Mouse (Mus musculus) limb, embryonic 13.5 days (tissue): ENCODE data around the gene Nfkbiz. TPM values are rescaled to one million over a fixed set of nuclear protein-coding genes. Genes with fewer than 3 reads are reported as not detected.
A peak's percentile ranks its signal among the peaks of the same experiment; 100 is the strongest.

Experiments used
- ATAC-seq: fragments of 200-750 bp; cut with Nextera tagmentation; 2 replicates; pipeline ENCODE4 v1.8.0; 2017; ENCODE audit warnings: low read depth, moderate number of reproducible peaks, moderate TSS enrichment; ENCODE audit not compliant: low FRiP score
- H3K27ac ChIP-seq: fragments of 300-500 bp; sonication (generic); 2 replicates; pipeline ENCODE4 v1.5.1; 2015; ENCODE audit warnings: inconsistent platforms, mild to moderate bottlenecking, moderate library complexity
- H3K27me3 ChIP-seq: fragments of 300-500 bp; sonication (generic); 2 replicates; pipeline ENCODE4 v1.6.1; 2015; ENCODE audit warnings: mild to moderate bottlenecking, inconsistent platforms
- H3K36me3 ChIP-seq: fragments of 300-500 bp; sonication (generic); 2 replicates; pipeline ENCODE4 v1.6.1; 2015; ENCODE audit warnings: inconsistent platforms, mild to moderate bottlenecking, moderate library complexity
- H3K4me1 ChIP-seq: fragments of 300-500 bp; sonication (generic); 2 replicates; pipeline ENCODE4 v1.6.1; 2015; ENCODE audit warnings: inconsistent platforms
- H3K4me2 ChIP-seq: fragments of 300-500 bp; sonication (generic); replicated peaks from 2 replicates; pipeline ENCODE4 v1.6.1; 2015; ENCODE audit warnings: inconsistent platforms, mild to moderate bottlenecking, moderate library complexity
- H3K4me3 ChIP-seq: fragments of 300-500 bp; sonication (generic); 2 replicates; pipeline ENCODE4 v1.5.1; 2015; ENCODE audit warnings: moderate library complexity, mild to moderate bottlenecking, inconsistent platforms
- H3K9ac ChIP-seq: fragments of 300-500 bp; sonication (generic); 2 replicates; pipeline ENCODE4 v1.6.1; 2015; ENCODE audit warnings: mild to moderate bottlenecking, inconsistent platforms
- H3K9me3 ChIP-seq: fragments of 300-500 bp; sonication (generic); 2 replicates; pipeline ENCODE4 v1.6.1; 2016; ENCODE audit warnings: inconsistent platforms
- WGBS: fragments of 180-500 bp; shearing (Covaris S2); methylation state at CpG from one replicate; pipeline ENCODE4 v1.1.7; 2015; 5-methylcytosine and 5-hydroxymethylcytosine counted together
- polyA plus RNA-seq: library from polyadenylated mRNA; unstranded; fragments of >200 nt; fragmentation: Nextera tagmentation; extraction: Ambion mirVana; gene quantifications from 2 replicates; pipeline ENCODE4 v1.2.1, GENCODE M21; 2015

The Nfkbiz gene
- polyA plus RNA-seq, 1 experiment from 2014 or later = 4.6 TPM

DNA sequence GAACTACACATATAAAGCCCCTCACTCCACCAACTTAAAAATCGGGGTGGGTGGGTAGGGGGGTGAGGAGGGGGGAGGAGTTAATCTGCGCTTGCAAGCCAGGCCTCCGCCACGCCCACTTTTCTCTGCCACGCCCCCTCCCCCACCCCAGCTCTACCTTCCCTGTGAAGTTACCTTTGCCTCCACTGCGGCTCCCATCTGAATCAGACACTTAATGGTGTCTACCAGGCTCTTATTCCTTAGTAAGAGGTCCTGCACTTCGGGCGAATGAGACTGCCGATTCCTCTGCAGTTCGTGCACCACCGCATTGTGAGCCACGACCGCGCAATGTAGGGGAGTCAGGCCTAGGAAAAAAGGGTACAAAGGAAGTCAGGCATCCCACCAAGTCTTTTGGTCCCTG lies 23.2 kb downstream of the Nfkbiz start:
- peaks cover 70% of the 10 kb centered on the region for H3K36me3 ChIP-seq
- peaks cover 19% of the 10 kb centered on the region for H3K4me1 ChIP-seq
- no peaks in the 10 kb centered on the region for H3K27me3 ChIP-seq
- 87% methylated on average over 14 of the region's 14 CpGs for WGBS
- H3K27ac ChIP-seq = no peak overlapping the region
- no peak overlapping the region for H3K4me2 ChIP-seq
- no peak for ATAC-seq
- no peak overlapping the region for H3K4me3 ChIP-seq
- no peaks in the 10 kb centered on the region for H3K9me3 ChIP-seq
- no peak overlapping the region for H3K9ac ChIP-seq

DNA sequence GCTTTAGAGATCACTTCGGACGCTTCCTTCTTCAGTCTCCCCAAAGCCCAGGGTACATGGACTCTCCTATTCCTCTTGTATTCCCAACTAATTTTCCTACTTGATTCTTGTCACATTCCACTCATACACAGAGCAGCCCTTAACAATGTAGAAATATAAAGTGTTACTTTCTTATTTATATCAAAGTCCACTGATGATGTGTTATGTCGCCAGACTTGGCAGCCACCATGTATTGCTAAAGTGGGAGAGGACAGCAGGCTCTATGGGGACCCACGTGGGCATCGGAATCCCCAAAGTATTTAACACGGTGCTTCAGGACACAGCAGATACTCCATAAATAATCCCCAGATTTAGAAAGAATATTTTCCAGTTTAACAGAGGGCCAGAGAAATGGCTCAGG lies 24.0 kb downstream of the Nfkbiz start:
- Histone ChIP-seq H3K27ac (no peak overlapping the region), H3K36me3 (peaks cover 77% of the 10 kb centered on the region), H3K27me3 (no peaks in the 10 kb centered on the region), H3K4me3 (no peak overlapping the region), H3K4me1 (peaks cover 12% of the 10 kb centered on the region), H3K9me3 (no peaks in the 10 kb centered on the region), H3K9ac (no peak overlapping the region), H3K4me2 (no peak overlapping the region)
- ATAC-seq = no peak
- WGBS = 90% methylated on average over 6 of the region's 6 CpGs

DNA sequence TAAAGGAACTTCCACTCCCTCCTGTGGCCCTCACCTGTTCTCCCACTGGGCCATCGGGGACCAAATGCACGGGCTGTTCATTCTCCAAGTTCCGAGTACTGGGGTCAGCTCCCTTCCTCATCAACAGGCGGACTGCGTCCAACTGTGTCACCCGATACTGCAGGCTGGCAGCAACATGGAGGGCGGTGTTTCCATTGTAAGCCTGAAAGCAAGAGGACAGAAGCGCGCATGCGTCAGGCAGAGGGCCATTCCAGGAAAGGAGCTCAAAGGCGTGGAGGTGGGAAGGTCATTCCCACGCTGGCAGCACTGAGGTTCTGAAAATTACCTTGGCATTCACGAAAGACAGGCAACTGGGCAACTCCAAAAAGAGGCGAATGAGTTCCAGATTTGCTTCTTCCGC lies 24.8 kb downstream of the Nfkbiz start:
- Histone ChIP-seq H3K4me2 (no peak overlapping the region), H3K4me1 (peaks cover 4% of the 10 kb centered on the region; the same call in 1 of the 2 replicates), H3K4me3 (no peak overlapping the region), H3K27me3 (no peaks in the 10 kb centered on the region), H3K36me3 (peaks cover 77% of the 10 kb centered on the region), H3K27ac (no peak overlapping the region), H3K9me3 (no peaks in the 10 kb centered on the region), H3K9ac (no peak overlapping the region)
- ATAC-seq = no peak
- 81% methylated on average over 15 of the region's 15 CpGs for WGBS

DNA sequence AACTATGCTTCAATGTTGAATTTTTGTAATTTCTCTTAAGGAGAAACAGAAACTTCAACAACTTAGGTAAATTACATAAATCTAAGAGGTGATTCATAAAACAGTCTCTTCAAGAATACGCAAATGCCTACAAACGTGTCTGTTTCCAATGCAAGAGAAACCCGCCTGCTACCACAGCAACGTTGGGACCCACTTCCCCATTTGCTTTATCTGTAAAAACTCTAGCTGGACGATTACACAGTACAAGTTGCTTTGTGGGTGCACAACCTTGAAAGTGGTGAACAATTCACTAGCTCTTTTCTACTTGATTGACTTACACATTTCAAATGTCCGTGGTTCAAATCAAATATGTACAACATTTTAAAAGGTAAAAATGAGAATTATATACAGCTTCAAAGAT lies 26.9 kb downstream of the Nfkbiz start:
- Histone ChIP-seq H3K9me3 (no peaks in the 10 kb centered on the region), H3K4me3 (no peak overlapping the region), H3K27me3 (no peaks in the 10 kb centered on the region), H3K9ac (no peak overlapping the region), H3K27ac (no peak overlapping the region), H3K4me2 (no peak overlapping the region), H3K36me3 (peaks cover 59% of the 10 kb centered on the region), H3K4me1 (0 out of 2 replicates have a peak, but pooled peaks cover 4% of the 10 kb centered on the region)
- ATAC-seq = no peak
- WGBS = 87% methylated on average over 6 of the region's 6 CpGs

DNA sequence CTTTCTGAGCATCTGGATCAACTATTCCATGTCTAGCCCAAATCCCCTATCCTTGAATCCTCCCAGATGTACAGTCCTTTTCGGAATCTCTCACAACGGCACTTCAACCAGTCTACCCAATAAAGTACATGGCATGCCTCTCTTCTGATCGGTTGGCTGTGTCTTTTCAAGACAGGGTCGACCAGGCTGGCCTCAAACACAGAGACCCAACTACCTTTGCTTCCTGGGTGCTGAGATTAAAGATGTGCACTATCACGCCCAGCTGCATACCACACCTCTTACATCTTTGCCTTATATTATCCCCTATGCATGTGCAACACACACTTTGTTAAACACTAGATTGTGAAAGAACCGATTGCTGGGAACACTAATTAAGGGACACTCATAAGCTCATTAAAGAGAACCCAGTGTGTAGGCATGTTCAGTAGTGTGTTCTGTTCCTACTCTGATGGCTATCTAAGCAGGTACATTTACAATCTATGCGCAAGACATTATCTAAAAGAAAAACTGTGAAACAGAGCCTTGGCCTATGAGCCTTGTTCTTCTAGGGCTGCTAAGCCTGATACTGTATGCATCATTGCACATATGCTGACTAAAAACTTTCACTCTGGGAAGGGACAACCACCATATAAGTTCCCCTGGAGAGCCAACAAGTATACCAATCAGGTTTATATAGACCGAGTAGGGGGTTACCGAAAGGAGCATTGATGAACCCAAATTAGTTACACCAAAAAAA lies 28.8 kb downstream of the Nfkbiz start:
- Histone ChIP-seq H3K9me3 (no peaks in the 10 kb centered on the region), H3K9ac (no peak overlapping the region), H3K4me3 (no peak overlapping the region), H3K4me1 (0 out of 2 replicates have a peak, but pooled peaks cover 4% of the 10 kb centered on the region), H3K4me2 (no peak overlapping the region), H3K36me3 (peaks cover 41% of the 10 kb centered on the region), H3K27ac (no peak overlapping the region), H3K27me3 (no peaks in the 10 kb centered on the region)
- whole genome bisulfite sequencing = 91% methylated on average over 9 of the region's 9 CpGs
- no peak for ATAC-seq

DNA sequence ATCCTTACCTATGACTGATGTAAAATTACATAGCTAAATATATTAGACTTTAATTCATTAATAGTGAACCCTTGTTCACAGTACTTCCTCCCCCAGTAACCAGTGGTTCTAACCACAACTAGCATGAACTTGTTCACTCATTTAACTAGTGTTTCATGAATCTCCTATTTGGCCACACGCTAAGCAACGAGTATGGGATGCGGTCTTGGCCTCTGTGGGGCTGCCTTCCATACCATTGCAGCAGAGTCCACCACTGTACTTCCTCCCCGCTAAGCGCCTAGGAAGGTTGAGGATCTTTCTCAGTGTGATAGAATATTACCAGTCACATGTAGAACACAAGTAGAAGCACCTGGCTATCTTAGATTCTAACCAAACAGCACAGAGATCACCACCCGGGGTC lies 29.4 kb downstream of the Nfkbiz start:
- 94% methylated on average over 6 of the region's 6 CpGs for WGBS
- peaks cover 35% of the 10 kb centered on the region for H3K36me3 ChIP-seq
- 0 out of 2 replicates have a peak, but pooled peaks cover 4% of the 10 kb centered on the region for H3K4me1 ChIP-seq
- no peak for ATAC-seq
- H3K4me3 ChIP-seq = no peak overlapping the region
- H3K9me3 ChIP-seq = no peaks in the 10 kb centered on the region
- no peak overlapping the region for H3K27ac ChIP-seq
- H3K9ac ChIP-seq = no peak overlapping the region
- no peak overlapping the region for H3K4me2 ChIP-seq
- no peaks in the 10 kb centered on the region for H3K27me3 ChIP-seq

DNA sequence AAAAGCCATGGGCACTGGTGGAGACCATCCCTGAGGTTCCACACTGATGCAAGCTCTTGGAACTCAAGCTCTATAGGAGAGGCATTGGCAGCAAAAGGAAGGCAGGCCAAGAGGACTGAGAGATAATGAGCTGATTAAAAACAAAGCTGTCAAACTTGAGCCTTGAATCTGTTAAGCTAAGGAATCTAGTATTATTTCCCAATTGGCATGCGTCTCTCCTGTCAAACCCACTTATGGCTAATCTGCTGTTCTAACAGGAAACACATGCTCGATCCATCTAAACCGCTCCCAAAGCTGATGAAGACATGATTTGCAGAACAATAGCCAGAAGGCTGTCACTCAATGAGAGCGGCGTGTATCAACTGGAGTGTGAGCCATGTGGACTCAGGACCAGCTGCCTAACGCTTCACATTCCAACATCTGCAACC lies 31.2 kb downstream of the Nfkbiz start:
- H3K4me1 ChIP-seq = 0 out of 2 replicates have a peak, but pooled peaks cover 4% of the 10 kb centered on the region
- H3K27me3 ChIP-seq = no peaks in the 10 kb centered on the region
- no peak overlapping the region for H3K4me3 ChIP-seq
- WGBS = 43% methylated on average over 6 of the region's 6 CpGs
- H3K27ac ChIP-seq = no peak overlapping the region
- H3K4me2 ChIP-seq = no peak overlapping the region
- peaks cover 18% of the 10 kb centered on the region for H3K36me3 ChIP-seq
- H3K9me3 ChIP-seq = no peaks in the 10 kb centered on the region
- ATAC-seq = 0 out of 2 replicates have a peak, but pooled peaks have one; percentile 55
- no peak overlapping the region for H3K9ac ChIP-seq

DNA sequence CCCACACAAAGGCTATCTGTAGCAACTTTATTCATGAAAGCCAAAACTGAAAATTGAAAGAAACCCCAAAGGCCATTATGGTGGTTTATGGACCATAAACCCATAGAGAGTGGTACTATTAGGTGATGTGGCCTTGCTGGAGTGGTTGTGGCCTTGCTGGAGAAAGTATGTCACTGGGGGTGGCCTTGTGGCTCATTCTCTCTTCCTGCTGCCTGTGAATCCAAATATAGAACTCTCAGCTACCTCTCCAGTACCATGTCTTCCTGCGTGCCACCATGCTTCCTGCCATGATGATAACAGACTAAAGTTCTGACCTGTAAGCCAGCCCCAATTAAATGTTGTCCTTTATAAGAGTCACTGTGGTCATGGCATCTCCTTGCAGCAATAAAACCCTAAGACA lies 33.9 kb downstream of the Nfkbiz start:
- H3K27ac ChIP-seq = no peak overlapping the region
- H3K4me1 ChIP-seq = 0 out of 2 replicates have a peak, but pooled peaks cover 4% of the 10 kb centered on the region
- 0 out of 2 replicates have a peak, but pooled peaks cover under 1% of the 10 kb centered on the region for H3K36me3 ChIP-seq
- ATAC-seq = no peak
- no peaks in the 10 kb centered on the region for H3K27me3 ChIP-seq
- no peak overlapping the region for H3K9ac ChIP-seq
- H3K4me3 ChIP-seq = no peak overlapping the region
- H3K4me2 ChIP-seq = no peak overlapping the region
- 86% methylated on average over 1 of the region's 1 CpGs for WGBS
- no peaks in the 10 kb centered on the region for H3K9me3 ChIP-seq

DNA sequence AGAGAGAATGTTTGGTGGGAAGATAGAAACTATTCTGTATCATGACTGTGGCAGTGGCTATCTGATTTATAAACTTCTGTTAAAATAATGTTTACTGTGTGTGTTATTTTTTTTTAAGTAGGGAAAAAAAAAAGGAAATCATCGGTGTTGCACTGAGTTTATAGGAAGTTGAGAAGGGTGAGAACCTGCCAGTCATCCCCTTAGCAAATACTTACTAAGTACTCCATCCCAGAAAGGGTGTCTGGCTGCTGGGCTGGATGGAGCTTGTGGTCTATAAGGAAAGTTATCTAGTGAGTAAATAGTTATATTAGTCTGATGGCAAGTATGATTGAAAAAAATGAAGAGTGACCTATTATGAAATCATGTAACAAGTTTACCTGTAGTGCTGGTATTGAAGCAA lies 37.1 kb downstream of the Nfkbiz start:
- Histone ChIP-seq H3K9me3 (no peaks in the 10 kb centered on the region), H3K4me3 (no peak overlapping the region), H3K9ac (no peak overlapping the region), H3K36me3 (no peaks in the 10 kb centered on the region), H3K27ac (no peak overlapping the region), H3K4me1 (no peaks in the 10 kb centered on the region), H3K4me2 (no peak overlapping the region), H3K27me3 (no peaks in the 10 kb centered on the region)
- WGBS = 74% methylated on average over 1 of the region's 1 CpGs
- no peak for ATAC-seq

DNA sequence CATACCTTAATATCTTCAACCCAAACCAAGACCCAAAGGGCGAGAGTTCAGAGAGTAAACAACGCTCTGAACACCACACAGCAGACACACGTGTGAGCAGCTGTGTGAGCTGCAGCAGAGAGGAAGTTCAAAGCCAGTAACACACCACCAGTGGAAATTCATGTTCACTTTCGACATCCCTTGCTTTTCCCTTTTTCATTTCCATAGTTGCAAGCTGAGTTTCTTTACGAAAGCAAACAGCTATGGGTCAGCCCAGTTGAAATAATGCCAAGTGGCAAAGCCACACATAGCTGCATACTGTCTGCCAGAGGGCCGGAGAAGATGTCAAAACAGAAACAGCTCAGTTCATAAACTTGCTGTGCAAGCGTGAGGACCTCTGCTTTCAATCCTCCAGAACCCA lies 39.9 kb downstream of the Nfkbiz start:
- no peak for ATAC-seq
- no peaks in the 10 kb centered on the region for H3K27me3 ChIP-seq
- H3K4me3 ChIP-seq = no peak overlapping the region
- no peaks in the 10 kb centered on the region for H3K36me3 ChIP-seq
- no peak overlapping the region for H3K27ac ChIP-seq
- H3K4me2 ChIP-seq = no peak overlapping the region
- no peak overlapping the region for H3K9ac ChIP-seq
- no peaks in the 10 kb centered on the region for H3K9me3 ChIP-seq
- peaks cover 4% of the 10 kb centered on the region; the same call in 1 of the 2 replicates for H3K4me1 ChIP-seq
- 83% methylated on average over 7 of the region's 7 CpGs for WGBS

DNA sequence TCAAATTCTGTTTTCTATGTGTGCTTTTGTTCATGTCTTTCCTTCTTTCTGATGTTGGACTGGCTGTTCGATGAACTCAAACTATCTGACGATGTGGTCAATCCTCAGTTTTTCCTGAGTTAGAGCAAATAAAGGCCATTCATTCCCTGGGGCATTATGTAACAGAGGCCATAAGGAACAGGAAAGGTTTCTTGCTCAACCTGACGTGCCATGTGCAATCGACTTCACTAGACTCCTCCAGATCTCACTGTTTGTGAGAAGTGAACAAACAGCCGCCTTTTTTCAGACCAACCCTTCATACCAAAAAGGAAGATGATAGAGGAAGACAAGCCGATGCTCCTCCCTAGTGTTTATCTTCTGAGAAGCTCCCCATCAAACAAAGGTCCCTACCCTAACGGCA lies 48.4 kb downstream of the Nfkbiz start:
- 86% methylated on average over 7 of the region's 7 CpGs for WGBS
- Histone ChIP-seq H3K4me1 (peaks cover 4% of the 10 kb centered on the region; the same call in 1 of the 2 replicates), H3K4me2 (no peak overlapping the region), H3K9me3 (no peaks in the 10 kb centered on the region), H3K4me3 (no peak overlapping the region), H3K27ac (no peak overlapping the region), H3K9ac (no peak overlapping the region), H3K36me3 (no peaks in the 10 kb centered on the region), H3K27me3 (no peaks in the 10 kb centered on the region)
- no peak for ATAC-seq

DNA sequence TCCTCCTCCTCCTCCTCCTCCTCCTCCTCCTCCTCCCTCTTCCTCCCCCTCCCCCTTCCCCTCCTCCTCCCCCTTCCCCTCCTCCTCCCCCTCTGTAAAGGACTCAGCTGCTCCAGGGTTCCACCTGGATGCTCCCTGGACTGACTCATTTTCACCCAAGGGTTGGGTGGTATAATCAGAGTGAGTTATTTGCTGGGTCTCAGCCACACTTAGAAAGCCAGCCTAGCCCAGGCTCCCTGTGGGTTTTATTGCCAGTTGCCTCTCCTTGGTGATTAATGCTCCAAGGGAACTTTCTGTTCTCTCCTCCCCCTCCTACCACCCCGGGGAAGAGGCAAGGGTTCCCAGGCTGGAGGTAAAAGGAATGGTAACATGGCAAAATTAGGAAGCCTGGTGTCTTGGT lies 49.4 kb downstream of the Nfkbiz start:
- no peaks in the 10 kb centered on the region for H3K36me3 ChIP-seq
- 0% methylated on average over 1 of the region's 1 CpGs for whole genome bisulfite sequencing
- no peak overlapping the region for H3K4me2 ChIP-seq
- no peak overlapping the region for H3K27ac ChIP-seq
- H3K9ac ChIP-seq = no peak overlapping the region
- no peaks in the 10 kb centered on the region for H3K9me3 ChIP-seq
- H3K27me3 ChIP-seq = no peaks in the 10 kb centered on the region
- H3K4me3 ChIP-seq = no peak overlapping the region
- H3K4me1 ChIP-seq = no peaks in the 10 kb centered on the region
- no peak for ATAC-seq

DNA sequence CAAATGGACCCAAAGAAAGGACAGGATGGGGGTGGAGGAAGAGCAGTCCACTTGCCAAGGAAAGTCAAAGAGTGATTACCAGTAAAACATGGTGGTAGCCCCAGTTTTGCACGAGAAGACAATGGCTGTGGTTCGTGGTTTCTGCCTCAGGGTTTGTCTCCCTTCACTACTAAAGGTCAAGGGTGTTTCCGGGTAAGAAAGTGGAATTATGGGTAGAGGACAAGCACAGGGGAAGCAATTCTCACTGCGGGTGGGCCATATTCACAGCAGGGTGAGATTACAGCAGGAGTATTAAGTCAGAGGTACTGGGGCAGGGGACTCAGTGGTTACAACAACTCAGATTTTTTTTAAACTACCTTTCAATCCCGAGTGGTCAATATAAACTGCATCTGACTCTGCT lies 50.0 kb downstream of the Nfkbiz start:
- no peaks in the 10 kb centered on the region for H3K4me1 ChIP-seq
- no peaks in the 10 kb centered on the region for H3K27me3 ChIP-seq
- ATAC-seq = no peak
- 61% methylated on average over 5 of the region's 5 CpGs for WGBS
- H3K36me3 ChIP-seq = no peaks in the 10 kb centered on the region
- no peak overlapping the region for H3K9ac ChIP-seq
- H3K9me3 ChIP-seq = no peaks in the 10 kb centered on the region
- H3K4me2 ChIP-seq = no peak overlapping the region
- no peak overlapping the region for H3K4me3 ChIP-seq
- no peak overlapping the region for H3K27ac ChIP-seq
